8 mouse cellular contexts compared by ENCODE assay signal in the genomic region with DNA sequence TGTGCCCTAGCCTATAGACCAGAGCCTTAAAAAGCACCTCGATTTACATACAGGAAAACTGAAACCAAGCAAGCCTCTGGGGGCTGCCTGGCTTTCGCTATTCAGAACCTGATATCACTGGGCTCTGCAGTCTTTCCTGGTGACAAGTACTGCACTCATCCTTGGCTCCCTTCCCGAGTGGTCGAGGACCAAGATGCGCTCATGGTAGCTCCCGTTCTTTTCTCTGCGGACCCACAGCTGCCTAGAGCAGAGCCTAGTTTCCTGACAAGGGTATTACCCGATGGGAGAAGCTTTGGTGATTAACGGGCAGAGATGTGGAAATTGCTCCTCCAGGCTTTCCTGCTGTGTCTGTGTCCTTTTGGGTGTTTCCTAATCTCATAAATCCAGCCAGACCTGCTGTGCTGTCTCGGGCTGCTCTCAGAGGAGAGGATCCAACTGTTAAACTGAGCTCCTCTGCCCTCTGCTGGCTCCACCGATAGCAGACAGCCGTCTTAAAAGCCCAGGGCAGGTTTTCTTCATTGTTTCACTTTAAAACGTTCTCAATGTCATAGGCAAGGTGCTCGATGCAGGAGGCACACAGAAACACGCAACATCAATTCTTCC. TPM values are rescaled to one million over a fixed set of nuclear protein-coding genes. Genes with fewer than 3 reads are reported as not detected.
DNase-seq lines count a peak whose midpoint lies in the region; ATAC-seq and TF ChIP-seq lines count a peak whose summit lies in the region.

No protein-coding gene starts in this region.

- peak overlapping the region; percentile 37 for H3K9ac ChIP-seq in neural tube, embryonic 14.5 days (replicated peaks; ENCODE audit: low read depth, low read length)

- 3% methylated on average over 15 of the region's 15 CpGs for WGBS in cerebellum, adult 2 months
- WGBS in neural tube, embryonic 14.5 days, result 5% methylated on average over 15 of the region's 15 CpGs

- TF ChIP-seq POLR2A in cerebellum, adult 2 months (IDR thresholded peaks at IDR 0.05; ENCODE audit: borderline replicate concordance, insufficient read depth, low read length), result no peak

- H3K4me2 ChIP-seq in neural tube, embryonic 14.5 days (ENCODE audit: low read depth, low read length), result peak overlapping the region; percentile 40

- H3K36me3 ChIP-seq in neural tube, embryonic 14.5 days (ENCODE audit: control insufficient read depth, insufficient read depth, low read length), result no peaks in the 10 kb centered on the region

- H3K27ac ChIP-seq in cerebellum, adult 2 months (ENCODE audit: insufficient read depth, low read length), result no peak overlapping the region
- H3K27ac ChIP-seq in layer of hippocampus, adult 2 months, result peak overlapping the region; percentile 55; the same call in 1 of the 2 replicates
- H3K27ac ChIP-seq in neural tube, embryonic 14.5 days (ENCODE audit: low read depth, low read length), result peak overlapping the region; percentile 25; the same call in 1 of the 2 replicates

- no peaks in the 10 kb centered on the region for H3K4me1 ChIP-seq in cerebellum, adult 2 months (ENCODE audit: control insufficient read depth, insufficient read depth, low read length)
- H3K4me1 ChIP-seq in neural tube, embryonic 14.5 days (ENCODE audit: control insufficient read depth, insufficient read depth, low read length), result peaks cover 7% of the 10 kb centered on the region

- H3K9me3 ChIP-seq in neural tube, embryonic 14.5 days (ENCODE audit: control insufficient read depth, low read length), result no peaks in the 10 kb centered on the region

- TF ChIP-seq CTCF in cerebellum, adult 2 months (IDR thresholded peaks at IDR 0.05; ENCODE audit: borderline replicate concordance, insufficient read depth, low read depth, low read length), result peak; percentile 60
- peak; percentile 79 for TF ChIP-seq CTCF in layer of hippocampus, adult 2 months (conservative IDR thresholded peaks at IDR 0.05)

- DNase-seq in MN1 (ENCODE audit: low spot score), result peak; percentile 50
- DNase-seq in cerebellum, adult 2 months, result peak; percentile 65
- DNase-seq in forelimb bud, embryonic 11.5 days (ENCODE audit: low read depth, low spot score), result peak; percentile 66
- DNase-seq in heart, postnatal 4 days, result peak; percentile 75
- peak; percentile 70 to 77 for DNase-seq in layer of hippocampus, adult 2 months (ENCODE audit: low spot score in 2 of 2)
- peak; percentile 64 to 68 for DNase-seq in lung, adult 18-20 months
- peak; percentile 79 for DNase-seq in testis, postnatal 10 days (ENCODE audit: low spot score)

- H3K27me3 ChIP-seq in cerebellum, adult 2 months (ENCODE audit: control insufficient read depth, insufficient read depth, low read length), result no peaks in the 10 kb centered on the region
- 0 out of 2 replicates have a peak, but pooled peaks cover 2% of the 10 kb centered on the region for H3K27me3 ChIP-seq in neural tube, embryonic 14.5 days (ENCODE audit: control insufficient read depth, insufficient read depth, low read length)

- H3K4me3 ChIP-seq in cerebellum, adult 2 months (replicated peaks; ENCODE audit: insufficient read depth, low read depth, low read length), result peak overlapping the region; percentile 42
- peak overlapping the region; percentile 49 for H3K4me3 ChIP-seq in layer of hippocampus, adult 2 months
- H3K4me3 ChIP-seq in neural tube, embryonic 14.5 days (ENCODE audit: low read depth, low read length), result peak overlapping the region; percentile 4; the same call in 1 of the 2 replicates

- peak; percentile 94 for ATAC-seq in neural tube, embryonic 14.5 days (ENCODE audit: low read depth)

RNA-seq across cellular contexts. Expression of a gene that starts 7.3 kb away (rescaled TPM):
- polyA plus RNA-seq in cerebellum, adult 2 months (2012; rRNA removed), result 123 and 149 TPM in 2 replicates
- total RNA-seq in heart, postnatal 4 days (2021), result not detected
- 100 to 1,000 TPM; 395 TPM for total RNA-seq in layer of hippocampus, adult 2 months (2021)
- polyA plus RNA-seq in neural tube, embryonic 14.5 days (2014; fragmentation: Nextera tagmentation; extraction: Ambion mirVana), result 202 and 248 TPM in 2 replicates

RNA-seq across cellular contexts. Expression of a gene that starts 34.1 kb away (rescaled TPM):
- not detected in 2 replicates for polyA plus RNA-seq in cerebellum, adult 2 months (2012; rRNA removed)
- not detected for total RNA-seq in heart, postnatal 4 days (2021)
- total RNA-seq in layer of hippocampus, adult 2 months (2021), result under 1 TPM; 0.32 to 0.54 TPM
- polyA plus RNA-seq in neural tube, embryonic 14.5 days (2014; fragmentation: Nextera tagmentation; extraction: Ambion mirVana), result not detected in 2 replicates

Comparison
In these comparisons a context has a peak if more than half of its experiments do, and no peak if none do; other contexts are left out.
1. RNA of a gene that starts 7.3 kb away (total RNA-seq): 395 TPM in layer of hippocampus, adult 2 months; not detected in heart, postnatal 4 days; every median in the first group is over 100 times any median in the second.
2. Peak in every context shown above with its lines, with median percentiles within 50 percentile points of each other: DNase-seq and H3K4me3 ChIP-seq.